Comparison of ENCODE assay signal across 16 mouse cellular contexts in the genomic region with DNA sequence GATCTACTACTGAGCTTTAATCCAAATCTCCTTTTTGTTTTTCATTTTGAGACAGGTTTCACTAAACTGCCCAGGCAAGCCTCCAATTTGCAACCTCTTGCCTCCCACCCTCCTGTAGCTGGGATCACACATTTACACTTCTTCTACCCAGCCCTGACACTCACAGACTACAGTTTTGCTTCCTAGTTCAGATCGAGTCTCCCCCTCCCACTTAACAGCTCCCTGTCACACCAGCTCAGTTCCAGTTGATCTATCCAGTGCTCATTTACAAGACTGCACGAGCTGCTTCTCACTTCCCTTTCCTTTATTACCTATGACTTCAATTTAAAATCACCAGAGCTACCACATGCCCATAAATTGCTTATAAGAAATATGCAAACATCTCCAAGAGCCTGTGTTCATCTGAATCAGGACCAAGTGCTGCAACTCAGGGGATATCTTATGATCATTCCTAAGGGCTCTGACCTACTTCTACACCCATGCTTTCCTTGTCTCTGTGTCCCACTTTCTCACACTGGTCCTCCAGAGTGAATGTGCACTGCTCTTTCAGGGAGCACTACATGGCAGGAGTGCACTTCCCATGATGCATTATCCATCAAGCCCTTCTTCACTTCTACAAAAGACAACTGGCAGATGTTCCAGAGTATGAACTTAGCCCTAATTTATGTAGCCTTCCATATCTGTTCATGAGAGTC.
"Had no signal": no experiment of that assay in that cellular context is flagged by ENCODE, and none has a peak within 500 bp of the region (broad histone marks: within the 10 kb centered on the region; RNA-seq: fewer than 3 reads in every experiment).

No protein-coding gene starts in this region.

- H3K4me1 ChIP-seq: limb, embryonic 10.5 days; neural tube, embryonic 12.5 days had no signal

- DNase-seq: kidney, adult 9 months; kidney, postnatal 36 days; lung, adult 2 months; lung, postnatal 36 days; midbrain, embryonic 14.5 days; right cerebral cortex, adult 18-20 months; right cerebral cortex, postnatal 25 days; thymus, adult 18-20 months; thymus, postnatal 14 days had no signal

- H3K27ac ChIP-seq: kidney, postnatal 0 days; left cerebral cortex, adult 2 months; limb, embryonic 10.5 days; liver, embryonic 15.5 days; neural tube, embryonic 12.5 days had no signal

- H3K9ac ChIP-seq: liver, embryonic 15.5 days; neural tube, embryonic 12.5 days had no signal

- H3K27me3 ChIP-seq: liver, embryonic 15.5 days; neural tube, embryonic 12.5 days had no signal

- H3K4me2 ChIP-seq: liver, embryonic 11.5 days; liver, embryonic 15.5 days; neural tube, embryonic 12.5 days had no signal

- H3K4me3 ChIP-seq: left cerebral cortex, adult 2 months; limb, embryonic 10.5 days; liver, embryonic 15.5 days; neural tube, embryonic 12.5 days had no signal

- H3K9me3 ChIP-seq: limb, embryonic 10.5 days; liver, embryonic 15.5 days; neural tube, embryonic 12.5 days had no signal

- ATAC-seq: lung, postnatal 0 days had no signal
